Mouse (Mus musculus): Measurements from ENCODE around the gene Itih1. TPM values are rescaled to one million over a fixed set of nuclear protein-coding genes. Genes with fewer than 3 reads are reported as not detected.

The Itih1 gene
- total RNA-seq (2023), result not detected

DNA sequence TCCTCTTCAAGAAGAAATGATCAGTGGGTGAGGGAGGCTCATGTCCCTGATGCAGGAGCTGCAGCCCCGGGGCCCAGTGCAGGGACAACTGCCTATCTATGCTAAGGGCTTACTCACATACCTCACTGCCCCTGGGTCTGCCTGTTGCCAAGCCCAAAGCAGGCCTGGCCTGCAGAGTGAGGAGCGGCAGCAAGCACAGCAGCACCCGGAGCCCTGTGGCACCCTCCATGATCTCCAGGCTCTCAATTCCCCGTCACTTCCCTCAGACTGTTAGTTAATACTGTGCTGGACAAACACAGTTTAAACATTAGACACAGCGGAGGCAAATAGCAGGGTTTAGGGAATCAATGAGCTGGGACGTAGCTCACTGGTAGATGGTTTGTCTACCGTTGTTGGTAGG, at the start of gene Itih1:
Gene Itih1, minus strand, starts transcription at position 252 of the 400 bp plus-strand sequence.

GRCm38 (mm10) chr14:30951154-30951825, 8.2 kb upstream of the Itih1 start, which contains the start of gene Nek4:
Gene Nek4, plus strand, starts transcription at chr14:30951377.

GRCm38 (mm10) chr14:30923375-30924105, 19.5 kb downstream of the Itih1 start, which contains the start of gene Itih3:
Gene Itih3, minus strand, starts transcription at chr14:30923760.

DNA sequence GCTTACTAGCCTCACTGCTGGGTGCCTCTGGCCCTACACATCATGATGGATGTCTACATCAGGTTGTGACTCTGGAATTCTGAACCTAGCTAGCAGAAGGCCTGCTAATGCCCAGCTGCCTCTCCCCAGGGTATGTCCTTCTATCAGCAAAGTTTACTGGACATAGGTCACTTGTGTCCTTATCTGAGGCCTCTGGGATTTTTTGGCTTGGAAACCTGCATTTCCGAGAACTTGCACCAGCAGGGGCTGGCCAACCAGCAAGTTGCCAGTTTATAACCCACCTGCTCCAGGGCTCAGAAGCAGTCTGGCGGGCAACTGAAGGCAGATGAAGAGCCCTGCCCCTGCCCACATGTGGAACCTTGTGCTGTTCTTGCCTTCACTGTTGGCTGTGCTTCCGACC, 56.9 kb downstream of the Itih1 start, which contains the start of gene Itih4:
Gene Itih4, plus strand, starts transcription at position 273 of the 400 bp plus-strand sequence.

Other genes with a start within 250 kb of the Itih1 start
- gene Sfmbt1, start 228.4 kb downstream of the Itih1 start, total RNA-seq (2023), result 13.0 TPM
- 14.2 TPM for gene Tmem110, start 117.7 kb downstream of the Itih1 start, total RNA-seq (2023)
- gene Mustn1, start 64.1 kb downstream of the Itih1 start, total RNA-seq (2023), result 1.3 TPM
- not detected for gene Itih4, start 56.8 kb downstream of the Itih1 start, total RNA-seq (2023)
- not detected for gene Itih3, start 19.5 kb downstream of the Itih1 start, total RNA-seq (2023)
- gene Nek4, start 8.1 kb upstream of the Itih1 start, total RNA-seq (2023), result 3.5 TPM
- 9.5 TPM for gene Glt8d1, start 58.1 kb upstream of the Itih1 start, total RNA-seq (2023)
- gene Spcs1, start 58.4 kb upstream of the Itih1 start, total RNA-seq (2023), result 80.2 TPM
- gene Pbrm1, start 75.8 kb upstream of the Itih1 start, total RNA-seq (2023), result 70.3 TPM
- gene Gnl3, start 75.9 kb upstream of the Itih1 start, total RNA-seq (2023), result 261 TPM
- 48.7 TPM for gene Smim4, start 185.7 kb upstream of the Itih1 start, total RNA-seq (2023)
- 1.9 TPM for gene Nt5dc2, start 187.8 kb upstream of the Itih1 start, total RNA-seq (2023)
- gene Stab1, start 225.4 kb upstream of the Itih1 start, total RNA-seq (2023), result 1.0 TPM